Mouse (Mus musculus) stomach, postnatal 0 days (tissue): ENCODE measurements around the gene 2810004N23Rik. TPM values are rescaled to one million over a fixed set of nuclear protein-coding genes. Genes with fewer than 3 reads are reported as not detected.

Source experiments
- ATAC-seq: fragments of 200-750 bp; cut with Nextera tagmentation; 2 replicates; pipeline ENCODE4 v1.8.0; 2017; ENCODE audit not compliant: low FRiP score, low TSS enrichment
- DNase-seq: peaks from one replicate; pipeline ENCODE4 v3.0.0-alpha.2; 2016; ENCODE audit warnings: low spot score
- H3K27ac ChIP-seq: fragments of 300-500 bp; sonication (generic); replicated peaks from 2 replicates; pipeline ENCODE4 v1.5.1; 2014; ENCODE audit warnings: mild to moderate bottlenecking, control low read depth
- H3K27me3 ChIP-seq: fragments of 300-500 bp; sonication (generic); 2 replicates; pipeline ENCODE4 v1.6.1; 2014; ENCODE audit warnings: low read length; ENCODE audit not compliant: control insufficient read depth, insufficient read depth
- H3K36me3 ChIP-seq: fragments of 300-500 bp; sonication (generic); 2 replicates; pipeline ENCODE4 v1.6.1; 2014; ENCODE audit warnings: low read length, mixed read lengths; ENCODE audit not compliant: control insufficient read depth, insufficient read depth
- H3K4me1 ChIP-seq: fragments of 300-500 bp; sonication (generic); replicated peaks from 2 replicates; pipeline ENCODE4 v1.6.1; 2014; ENCODE audit warnings: antibody characterized with exemption; ENCODE audit not compliant: control insufficient read depth, insufficient read depth
- H3K4me2 ChIP-seq: fragments of 300-500 bp; sonication (generic); replicated peaks from 2 replicates; pipeline ENCODE4 v1.6.1; 2014; ENCODE audit warnings: low read depth, mild to moderate bottlenecking, control low read depth, moderate library complexity
- H3K4me3 ChIP-seq: fragments of 300-500 bp; sonication (generic); 2 replicates; pipeline ENCODE4 v1.5.1; 2014; ENCODE audit warnings: low read depth, low read length, control low read depth
- H3K9ac ChIP-seq: fragments of 300-500 bp; sonication (generic); 2 replicates; pipeline ENCODE4 v1.6.1; 2014; ENCODE audit warnings: mild to moderate bottlenecking, low read length, control low read depth, mixed read lengths
- H3K9me3 ChIP-seq: fragments of 300-500 bp; sonication (generic); 2 replicates; pipeline ENCODE4 v1.6.1; 2016; ENCODE audit warnings: low read length; ENCODE audit not compliant: control insufficient read depth
- CTCF ChIP-seq: IDR thresholded peaks from 2 replicates; pipeline ENCODE4 v1.5.1; 2016; ENCODE audit warnings: antibody characterized with exemption, low read depth, mild to moderate bottlenecking, moderate library complexity
- EP300 ChIP-seq: optimal IDR thresholded peaks from 2 replicates; pipeline ENCODE3; 2016; ENCODE audit warnings: antibody characterized with exemption
- WGBS: fragments of 180-500 bp; shearing (Covaris S2); extraction: QIAGEN DNeasy Blood & Tissue Kit; methylation state at CpG from one replicate; pipeline ENCODE4 v1.1.7; 2014; 5-methylcytosine and 5-hydroxymethylcytosine counted together
- polyA plus RNA-seq: library from polyadenylated mRNA; unstranded; fragments of >200 nt; fragmentation: Nextera tagmentation; extraction: Ambion mirVana; gene quantifications from 2 replicates; pipeline ENCODE4 v1.2.1, GENCODE M21; 2015

Gene 2810004N23Rik
- polyA plus RNA-seq, 1 experiment from 2014 or later = 20.2 TPM

DNA sequence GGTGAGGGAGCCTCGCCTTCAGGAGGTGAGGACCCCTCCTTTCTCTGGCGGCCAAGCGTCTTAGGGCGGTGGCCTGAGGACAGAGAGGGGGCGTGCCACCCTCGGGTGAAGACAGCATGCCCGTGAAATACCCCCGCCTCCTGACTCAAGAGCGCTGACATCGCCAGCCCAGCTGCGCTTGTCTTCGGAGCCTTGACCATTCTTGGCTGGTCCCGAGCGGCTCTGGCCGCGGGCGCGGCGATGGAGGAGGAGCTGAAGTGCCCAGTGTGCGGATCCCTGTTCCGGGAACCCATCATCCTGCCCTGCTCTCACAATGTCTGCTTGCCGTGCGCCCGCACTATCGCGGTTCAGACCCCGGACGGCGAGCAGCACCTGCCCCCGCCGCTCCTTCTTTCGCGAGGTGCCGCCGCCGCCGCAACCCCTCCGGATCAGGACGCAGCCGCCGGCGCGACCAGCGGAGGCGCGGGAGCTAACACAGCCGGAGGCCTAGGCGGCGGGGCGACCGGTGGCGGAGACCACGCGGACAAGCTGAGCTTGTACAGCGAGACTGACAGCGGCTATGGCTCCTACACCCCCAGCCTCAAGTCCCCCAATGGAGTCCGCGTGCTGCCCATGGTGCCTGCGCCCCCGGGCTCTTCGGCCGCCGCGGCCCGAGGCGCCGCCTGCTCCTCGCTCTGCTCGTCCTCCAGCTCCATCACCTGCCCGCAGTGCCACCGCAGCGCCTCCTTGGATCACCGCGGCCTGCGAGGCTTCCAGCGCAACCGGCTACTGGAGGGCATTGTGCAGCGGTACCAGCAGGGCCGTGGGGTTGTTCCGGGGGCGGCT lies 69.0 kb downstream of the 2810004N23Rik start:
- peaks cover 24% of the 10 kb centered on the region for H3K27me3 ChIP-seq
- no peak overlapping the region for H3K27ac ChIP-seq
- TF ChIP-seq CTCF (no peak), EP300 (no peak)
- H3K9me3 ChIP-seq = no peaks in the 10 kb centered on the region
- H3K4me1 ChIP-seq = 0 out of 2 replicates have a peak, but pooled peaks cover 4% of the 10 kb centered on the region
- DNase-seq = no peak
- 0 out of 2 replicates have a peak, but pooled peaks have one; percentile 21 for ATAC-seq
- H3K36me3 ChIP-seq = no peaks in the 10 kb centered on the region
- H3K4me2 ChIP-seq = peak overlapping the region; percentile 96
- peak overlapping the region; percentile 51 for H3K4me3 ChIP-seq
- under 1% methylated on average over 75 of the region's 81 CpGs for WGBS
- H3K9ac ChIP-seq = no peak overlapping the region

DNA sequence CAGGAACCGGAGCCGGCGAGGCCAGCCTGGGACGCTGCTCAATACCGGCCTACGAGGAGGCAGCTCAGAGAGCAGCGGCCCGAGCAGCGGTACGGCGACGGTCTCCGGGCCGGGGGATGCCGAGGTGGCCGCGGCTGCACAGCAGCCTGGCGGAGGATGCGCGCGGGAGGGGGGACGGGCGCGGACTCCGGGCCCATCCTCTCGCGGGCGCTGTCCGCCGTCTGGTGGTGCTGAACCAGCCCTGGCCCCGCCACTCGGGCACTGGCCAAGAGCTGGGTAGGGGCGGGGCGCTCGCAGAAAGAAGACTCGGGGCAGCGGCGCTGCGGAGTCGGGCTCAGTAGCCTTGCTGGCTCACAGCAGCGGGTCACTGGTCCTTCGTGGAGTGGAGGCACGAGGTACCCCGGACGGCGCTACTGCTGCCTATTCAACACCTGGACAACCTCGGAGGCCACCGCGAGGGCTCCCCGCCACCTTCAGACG lies 69.7 kb downstream of the 2810004N23Rik start:
- Histone ChIP-seq H3K4me1 (0 out of 2 replicates have a peak, but pooled peaks cover 4% of the 10 kb centered on the region), H3K4me3 (peak overlapping the region; percentile 51), H3K9me3 (no peaks in the 10 kb centered on the region), H3K36me3 (no peaks in the 10 kb centered on the region), H3K27ac (no peak overlapping the region), H3K9ac (no peak overlapping the region), H3K27me3 (peaks cover 24% of the 10 kb centered on the region), H3K4me2 (peak overlapping the region; percentile 96)
- TF ChIP-seq EP300 (no peak), CTCF (no peak)
- peak; percentile 79 for ATAC-seq
- DNase-seq = peak; percentile 88
- WGBS = under 1% methylated on average over 35 of the region's 51 CpGs

DNA sequence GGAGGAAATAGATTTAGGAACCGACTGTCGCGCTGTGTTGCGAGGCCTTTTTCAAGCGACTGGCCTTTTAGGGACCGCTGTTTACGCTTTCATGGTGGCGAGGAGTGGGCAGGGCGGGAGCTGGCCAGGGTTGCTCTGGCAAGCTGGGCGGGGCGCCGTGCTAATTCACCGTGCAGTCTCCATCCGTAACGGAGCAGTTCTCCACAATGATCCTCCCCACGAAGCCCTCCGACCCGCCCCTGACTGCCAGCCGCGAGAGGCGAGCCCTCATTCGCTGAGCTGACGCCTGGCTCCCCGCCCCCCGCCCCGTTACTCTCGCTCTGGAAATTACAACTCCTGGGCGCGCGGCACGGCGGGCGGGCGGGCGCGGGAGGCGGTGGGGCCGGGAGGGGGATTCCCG lies 70.2 kb downstream of the 2810004N23Rik start, which contains the start of gene Trim67:
Gene Trim67, plus strand, starts transcription at position 385 of the 400 bp plus-strand sequence.
- no peak for TF ChIP-seq EP300
- no peak for TF ChIP-seq CTCF
- Histone ChIP-seq H3K4me1 (0 out of 2 replicates have a peak, but pooled peaks cover 4% of the 10 kb centered on the region), H3K27me3 (peaks cover 24% of the 10 kb centered on the region), H3K36me3 (no peaks in the 10 kb centered on the region), H3K4me3 (peak within 1 kb of the TSS; percentile 51), H3K9me3 (no peaks in the 10 kb centered on the region), H3K27ac (0 out of 2 replicates have a peak within 1 kb of the TSS, but pooled peaks have one; percentile 13), H3K4me2 (peak within 1 kb of the TSS; percentile 96), H3K9ac (no peak within 1 kb of the TSS)
- WGBS = 1% methylated on average over 33 of the region's 39 CpGs
- DNase-seq (peak; percentile 61), ATAC-seq (peak; percentile 67)

DNA sequence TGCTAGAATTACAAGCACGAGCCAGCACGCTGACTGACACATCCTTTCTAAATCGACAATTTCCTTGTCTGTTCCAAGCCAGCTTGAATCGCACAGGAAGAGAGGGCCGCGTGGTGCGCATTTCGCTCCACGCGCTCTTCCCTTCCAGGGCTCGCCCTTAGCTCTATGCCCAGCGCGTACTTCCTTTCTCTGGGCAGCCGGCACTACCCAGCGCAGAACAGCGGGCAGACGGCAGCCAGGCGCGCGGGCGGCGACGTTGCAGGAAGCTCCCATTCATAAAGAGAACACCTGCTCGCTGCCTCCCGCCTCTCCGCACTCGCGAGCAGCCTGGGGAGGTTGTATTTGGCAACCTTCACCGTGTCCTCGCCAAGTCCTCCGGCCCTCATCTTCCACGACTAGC lies 70.7 kb downstream of the 2810004N23Rik start:
- no peak for TF ChIP-seq EP300
- TF ChIP-seq CTCF = no peak
- 2% methylated on average over 32 of the region's 32 CpGs for WGBS
- ATAC-seq = no peak
- Histone ChIP-seq H3K9me3 (no peaks in the 10 kb centered on the region), H3K4me3 (peak overlapping the region; percentile 51), H3K4me2 (peak overlapping the region; percentile 96), H3K27me3 (peaks cover 24% of the 10 kb centered on the region), H3K4me1 (0 out of 2 replicates have a peak, but pooled peaks cover 4% of the 10 kb centered on the region), H3K36me3 (no peaks in the 10 kb centered on the region), H3K9ac (no peak overlapping the region), H3K27ac (0 out of 2 replicates have a peak overlapping the region, but pooled peaks have one; percentile 13)
- DNase-seq = peak; percentile 28

DNA sequence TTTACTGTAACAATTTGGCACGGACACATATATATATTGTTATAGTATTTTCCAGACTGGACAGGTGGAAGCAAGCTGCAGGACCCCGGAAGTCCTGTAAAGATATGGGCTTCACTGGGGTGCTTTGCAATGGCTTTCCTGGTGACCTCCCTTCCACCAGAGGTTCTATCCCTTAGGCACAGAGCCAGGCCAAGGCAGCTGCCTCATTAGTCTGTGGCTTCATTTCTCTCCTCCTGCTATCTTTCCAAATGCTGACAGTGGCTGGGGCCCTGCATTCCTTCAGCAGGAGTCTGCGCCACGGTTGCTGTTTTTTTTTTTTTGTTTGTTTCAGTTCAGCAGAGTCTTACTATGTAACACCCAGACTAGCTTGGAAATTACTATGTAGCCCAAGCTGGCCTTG lies 71.2 kb downstream of the 2810004N23Rik start:
- Histone ChIP-seq H3K9ac (no peak overlapping the region), H3K27me3 (peaks cover 24% of the 10 kb centered on the region), H3K4me3 (peak overlapping the region; percentile 51; the same call in 1 of the 2 replicates), H3K36me3 (no peaks in the 10 kb centered on the region), H3K4me1 (0 out of 2 replicates have a peak, but pooled peaks cover 4% of the 10 kb centered on the region), H3K27ac (no peak overlapping the region), H3K9me3 (no peaks in the 10 kb centered on the region), H3K4me2 (peak overlapping the region; percentile 96)
- no peak for ATAC-seq
- no peak for DNase-seq
- WGBS = 31% methylated on average over 4 of the region's 4 CpGs
- no peak for TF ChIP-seq EP300
- TF ChIP-seq CTCF = no peak

DNA sequence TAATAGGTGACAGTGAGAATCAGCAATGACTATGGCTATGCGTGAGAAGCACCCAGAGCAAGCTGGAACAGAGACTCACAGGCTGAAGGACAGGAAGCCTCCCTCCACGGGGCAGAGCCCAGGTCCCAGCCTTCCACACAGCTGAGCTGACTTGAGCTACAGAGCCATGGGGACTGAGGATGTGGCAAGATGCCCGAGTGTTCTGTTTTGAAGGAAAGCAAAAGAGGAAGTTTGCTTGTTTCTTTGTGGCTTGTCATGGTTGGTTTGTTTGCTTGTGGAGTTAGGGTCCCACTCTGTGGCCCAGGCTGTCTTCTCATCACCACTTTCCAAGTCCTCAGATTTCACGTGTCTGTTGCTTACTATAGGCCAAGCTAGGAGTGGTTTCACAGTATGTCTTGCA lies 72.2 kb downstream of the 2810004N23Rik start:
- H3K9me3 ChIP-seq = no peaks in the 10 kb centered on the region
- peaks cover 19% of the 10 kb centered on the region for H3K27me3 ChIP-seq
- H3K27ac ChIP-seq = no peak overlapping the region
- H3K4me2 ChIP-seq = no peak overlapping the region
- 64% methylated on average over 4 of the region's 4 CpGs for WGBS
- ATAC-seq (no peak), DNase-seq (no peak)
- no peak overlapping the region for H3K4me3 ChIP-seq
- 0 out of 2 replicates have a peak, but pooled peaks cover 4% of the 10 kb centered on the region for H3K4me1 ChIP-seq
- H3K9ac ChIP-seq = no peak overlapping the region
- no peaks in the 10 kb centered on the region for H3K36me3 ChIP-seq
- no peak for TF ChIP-seq CTCF
- no peak for TF ChIP-seq EP300

Other genes with a start within 250 kb of the 2810004N23Rik start
- gene 2310022B05Rik, start 199.8 kb downstream of the 2810004N23Rik start, polyA plus RNA-seq = 17.9 and 20.0 TPM in 2 replicates
- gene Ttc13, start 141.1 kb downstream of the 2810004N23Rik start, polyA plus RNA-seq = 18.7 and 19.7 TPM in 2 replicates
- 11.0 and 11.2 TPM in 2 replicates for gene Arv1, start 141.0 kb downstream of the 2810004N23Rik start, polyA plus RNA-seq
- gene Fam89a, start 111.3 kb downstream of the 2810004N23Rik start, polyA plus RNA-seq = 12.5 and 13.0 TPM in 2 replicates
- gene Trim67, start 70.0 kb downstream of the 2810004N23Rik start, polyA plus RNA-seq = 0.23 and 0.33 TPM in 2 replicates
- 41.1 and 41.4 TPM in 2 replicates for gene Gnpat, start 87 bp downstream of the 2810004N23Rik start, polyA plus RNA-seq
- gene Exoc8, start 34.6 kb upstream of the 2810004N23Rik start, polyA plus RNA-seq = 4.9 and 5.9 TPM in 2 replicates
- gene Sprtn, start 34.8 kb upstream of the 2810004N23Rik start, polyA plus RNA-seq = 4.9 and 5.0 TPM in 2 replicates
- gene Egln1, start 86.2 kb upstream of the 2810004N23Rik start, polyA plus RNA-seq = 7.1 and 7.5 TPM in 2 replicates
- 62.5 and 66.2 TPM in 2 replicates for gene Tsnax, start 149.9 kb upstream of the 2810004N23Rik start, polyA plus RNA-seq
- gene Disc1, start 191.1 kb upstream of the 2810004N23Rik start, polyA plus RNA-seq = 0.39 and 0.53 TPM in 2 replicates